Mouse (Mus musculus): ENCODE measurements around the gene Olfr161. TPM values are rescaled to one million over a fixed set of nuclear protein-coding genes. Genes with fewer than 3 reads are reported as not detected.
"Not testable (repeated sequence)": the region's sequence is repeated elsewhere in the genome, so short reads cannot be mapped to it uniquely, and the experiment has no call there.

Olfr161 gene
- polyA plus RNA-seq (2015; fragmentation: Nextera tagmentation; extraction: Ambion mirVana): not detected in 2 replicates

DNA sequence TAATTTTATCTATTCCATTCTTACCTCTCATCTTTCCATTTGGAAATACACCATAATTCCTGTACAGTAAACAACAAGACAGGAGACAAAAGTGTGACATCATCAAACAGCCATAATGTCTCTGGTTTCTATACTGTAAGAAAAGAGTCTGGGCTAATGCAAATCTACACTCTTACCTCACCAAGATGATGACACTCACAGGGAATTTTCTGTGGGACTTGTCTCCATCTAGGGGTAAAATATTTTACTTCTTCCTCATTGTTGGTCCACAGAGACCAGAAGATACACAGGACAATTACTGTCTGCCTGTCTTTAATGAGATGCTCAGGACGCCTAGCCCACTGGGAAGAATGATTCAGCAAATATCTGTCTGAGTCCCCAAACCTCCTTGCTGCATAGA lies at the start of gene Olfr161:
TSS of gene Olfr161 (plus strand) at position 352 of the 400 bp plus-strand sequence.
- no peak within 1 kb of the TSS for H3K4me3 ChIP-seq
- H3K4me1 ChIP-seq: no peaks in the 10 kb centered on the region
- no peak within 1 kb of the TSS for H3K9ac ChIP-seq (replicated peaks)
- H3K36me3 ChIP-seq: no peaks in the 10 kb centered on the region
- peaks cover 17% of the 10 kb centered on the region; the same call in 1 of the 2 replicates for H3K9me3 ChIP-seq
- ATAC-seq (replicated peaks): no peak
- WGBS: 74% methylated on average over 1 of the region's 1 CpGs
- no peak within 1 kb of the TSS for H3K4me2 ChIP-seq (replicated peaks)
- no peaks in the 10 kb centered on the region for H3K27me3 ChIP-seq
- no peak within 1 kb of the TSS for H3K27ac ChIP-seq (replicated peaks)

DNA sequence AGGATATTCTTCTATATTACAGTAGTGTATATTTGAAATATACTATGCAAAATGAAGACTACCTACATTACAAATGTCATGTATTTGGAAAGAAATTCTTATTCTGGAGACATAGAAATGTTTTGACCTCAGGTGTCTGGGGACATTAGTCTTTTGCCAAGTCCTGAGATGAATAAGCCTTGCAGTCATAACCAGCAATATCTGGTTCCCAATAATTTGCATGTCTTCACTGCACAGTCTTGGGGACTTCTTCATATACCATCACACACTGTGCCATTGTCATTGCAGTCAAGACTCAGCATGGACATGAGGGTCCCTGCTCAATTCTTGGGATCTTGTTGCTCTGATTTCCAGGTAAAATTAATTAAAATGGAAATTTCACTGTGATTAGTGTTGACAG lies 27.3 kb upstream of the Olfr161 start:
- no peak overlapping the region for H3K9ac ChIP-seq (replicated peaks)
- no peaks in the 10 kb centered on the region for H3K27me3 ChIP-seq
- no peak overlapping the region for H3K27ac ChIP-seq (replicated peaks)
- no peaks in the 10 kb centered on the region for H3K4me1 ChIP-seq
- H3K36me3 ChIP-seq: no peaks in the 10 kb centered on the region
- H3K4me3 ChIP-seq: no peak overlapping the region
- ATAC-seq (replicated peaks): no peak
- no peak overlapping the region for H3K4me2 ChIP-seq (replicated peaks)
- 0 out of 2 replicates have a peak, but pooled peaks cover 7% of the 10 kb centered on the region for H3K9me3 ChIP-seq

DNA sequence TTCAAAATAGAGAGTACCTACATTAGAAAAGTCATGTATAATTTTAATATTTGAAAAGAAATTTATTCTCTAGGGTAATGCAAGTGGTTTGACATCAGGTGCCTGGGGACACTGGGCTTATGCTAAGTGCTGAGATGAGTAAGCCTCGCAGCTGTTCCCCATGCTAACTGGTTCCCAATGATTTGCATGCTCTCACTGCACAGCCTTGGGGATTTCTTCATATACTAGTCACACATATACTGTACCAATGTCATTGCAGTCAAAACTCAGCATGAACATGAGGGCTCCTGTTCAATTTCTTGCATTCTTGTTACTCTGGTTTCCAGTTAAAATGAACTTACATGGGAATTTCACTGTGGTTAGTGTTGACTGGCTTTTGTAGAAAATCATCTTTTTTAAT lies 13.2 kb upstream of the Olfr161 start:
- H3K27ac ChIP-seq (replicated peaks); H3K9ac ChIP-seq (replicated peaks); H3K27me3 ChIP-seq; H3K36me3 ChIP-seq; ATAC-seq (replicated peaks); H3K9me3 ChIP-seq; H3K4me2 ChIP-seq (replicated peaks); H3K4me3 ChIP-seq; H3K4me1 ChIP-seq: not testable (repeated sequence)
- WGBS: 74% methylated on average over 1 of the region's 1 CpGs

DNA sequence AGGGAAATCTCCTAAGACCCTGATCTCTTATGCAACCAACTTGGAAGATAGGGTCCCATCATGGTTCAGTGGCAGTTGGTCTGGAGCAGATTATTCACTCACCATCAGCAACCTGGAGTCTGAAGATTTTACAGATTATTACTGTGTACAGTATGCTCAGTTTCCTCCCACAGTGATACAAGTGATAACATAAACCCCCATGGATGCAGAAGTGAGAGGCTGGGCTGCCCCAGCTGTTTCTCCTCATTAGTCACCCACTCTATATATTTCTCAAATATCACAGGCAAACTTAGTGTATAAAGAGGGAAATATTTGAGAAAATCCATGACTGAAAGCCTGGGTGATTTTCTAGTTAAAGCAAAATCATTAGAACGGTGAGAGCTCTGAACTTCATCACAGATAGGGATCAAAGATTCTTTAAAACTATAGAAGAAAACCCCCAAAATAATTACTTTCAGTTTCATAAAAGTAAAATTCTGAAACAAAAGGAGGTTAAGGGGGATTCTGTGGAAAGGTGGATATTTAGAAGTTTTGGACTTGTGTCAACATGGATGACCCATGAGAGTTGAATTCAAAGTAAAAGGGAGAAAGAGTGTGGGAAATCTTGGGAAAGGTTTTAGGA lies 12.5 kb upstream of the Olfr161 start:
- not testable (repeated sequence) for H3K4me2 ChIP-seq (replicated peaks); H3K27ac ChIP-seq (replicated peaks); H3K9ac ChIP-seq (replicated peaks); H3K9me3 ChIP-seq; H3K27me3 ChIP-seq; ATAC-seq (replicated peaks); H3K36me3 ChIP-seq; H3K4me1 ChIP-seq; H3K4me3 ChIP-seq
- WGBS: 93% methylated on average over 1 of the region's 1 CpGs

DNA sequence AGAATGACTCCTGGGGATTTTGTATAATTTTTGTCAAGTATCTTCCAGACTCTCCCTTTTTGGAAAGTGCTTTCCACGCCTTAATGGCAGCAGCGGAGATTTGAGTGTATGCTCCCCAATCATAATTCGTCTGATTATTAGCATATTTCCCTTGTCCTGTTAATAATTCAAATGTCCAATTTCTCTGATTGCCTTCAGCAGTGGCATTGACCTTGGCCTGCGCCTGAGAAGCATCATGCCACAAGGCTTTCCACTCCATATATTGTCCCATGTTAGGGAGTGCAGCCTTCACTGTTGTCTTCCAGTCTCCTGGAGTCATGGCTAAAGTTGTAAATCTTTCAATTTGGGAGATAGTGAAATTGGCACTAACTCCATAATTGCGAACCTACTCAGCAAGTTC lies 40.5 kb downstream of the Olfr161 start:
- H3K27ac ChIP-seq (replicated peaks); H3K9ac ChIP-seq (replicated peaks); H3K4me3 ChIP-seq; ATAC-seq (replicated peaks); H3K4me2 ChIP-seq (replicated peaks); H3K27me3 ChIP-seq; H3K4me1 ChIP-seq: not testable (repeated sequence)
- Histone ChIP-seq H3K36me3 (peaks cover 15% of the 10 kb centered on the region), H3K9me3 (peaks cover 15% of the 10 kb centered on the region)
- WGBS: 86% methylated on average over 5 of the region's 5 CpGs

DNA sequence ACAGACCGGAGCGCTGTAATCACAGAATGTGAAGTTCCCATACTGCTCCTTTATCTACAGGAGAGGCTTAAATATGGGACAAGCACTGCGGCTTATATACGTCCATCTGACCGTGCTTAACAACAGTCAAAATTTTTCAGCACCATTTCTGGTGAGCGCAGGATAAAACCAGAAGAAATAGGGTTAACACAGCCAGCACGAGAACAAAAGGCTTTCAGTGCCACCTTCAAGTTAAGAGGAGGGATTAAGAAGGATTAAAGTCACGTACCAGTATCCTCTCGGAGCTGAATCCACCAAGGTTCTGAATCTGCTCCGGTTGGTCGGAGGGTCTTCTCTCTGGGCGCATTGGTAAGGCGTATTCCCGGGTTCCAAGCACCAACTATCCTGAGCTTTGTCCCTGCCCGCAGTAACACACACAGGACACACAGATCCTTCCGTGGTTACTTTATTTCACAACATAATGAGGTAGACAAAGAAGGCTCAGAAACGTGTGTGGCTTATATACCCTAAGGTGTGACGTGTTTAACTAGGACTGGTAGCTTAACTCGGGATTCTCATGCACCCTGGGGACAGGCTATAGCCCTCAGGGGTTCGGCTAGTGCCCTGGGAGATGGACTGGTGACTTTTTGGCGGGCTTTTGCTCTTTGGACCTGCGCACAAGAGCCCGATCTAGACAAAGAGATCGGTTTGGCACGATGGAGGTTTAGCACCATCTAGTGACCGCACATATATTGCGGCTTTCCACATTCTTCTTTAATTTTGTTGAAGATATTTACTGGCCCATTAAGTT lies 41.9 kb downstream of the Olfr161 start:
- H3K9ac ChIP-seq (replicated peaks): peak overlapping the region; percentile 49
- WGBS: 15% methylated on average over 27 of the region's 27 CpGs
- not testable (repeated sequence) for H3K27me3 ChIP-seq, H3K4me1 ChIP-seq, H3K36me3 ChIP-seq, H3K9me3 ChIP-seq
- peak; percentile 93 for ATAC-seq (replicated peaks)
- peak overlapping the region; percentile 44 for H3K4me3 ChIP-seq
- peak overlapping the region; percentile 43 for H3K4me2 ChIP-seq (replicated peaks)
- H3K27ac ChIP-seq (replicated peaks): peak overlapping the region; percentile 60

Other genes with a start within 250 kb of the Olfr161 start
- gene Mefv, start 127.1 kb downstream of the Olfr161 start, polyA plus RNA-seq (2015; fragmentation: Nextera tagmentation; extraction: Ambion mirVana): not detected in 2 replicates
- gene Zfp263, start 153.1 kb downstream of the Olfr161 start, polyA plus RNA-seq (2015; fragmentation: Nextera tagmentation; extraction: Ambion mirVana): 57.9 and 60.6 TPM in 2 replicates
- gene Olfr15, start 239.8 kb downstream of the Olfr161 start, polyA plus RNA-seq (2015; fragmentation: Nextera tagmentation; extraction: Ambion mirVana): not detected in 2 replicates